Mouse (Mus musculus): Measurements from ENCODE around the gene Prtn3.

Gene Prtn3

DNA sequence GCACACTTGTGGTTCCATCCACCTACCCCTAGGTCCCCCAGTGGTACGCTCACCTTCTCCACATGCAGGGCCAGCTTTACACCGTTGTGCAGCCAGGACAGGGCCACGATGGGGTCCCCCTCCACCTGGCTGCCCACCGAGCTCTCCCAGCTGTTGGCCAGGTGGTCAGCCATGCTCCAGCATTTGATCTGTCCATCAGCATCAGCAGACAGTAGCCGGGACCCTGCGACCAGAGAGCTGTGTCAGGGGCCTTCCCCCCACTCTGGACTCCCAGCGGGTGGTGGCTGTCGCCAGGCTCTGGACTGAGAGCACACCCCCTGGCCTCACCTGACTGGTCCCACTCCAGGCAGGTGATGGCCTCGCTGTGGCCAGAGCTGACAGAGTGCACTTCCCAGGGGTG, 32.4 kb downstream of the Prtn3 start:
- CTCF ChIA-PET: interaction anchor here (0.6 to 1.4 kb wide), 2 partner anchors 20 to 23 kb away, joined by 3 read pairs; no protein-coding TSS in a partner anchor

DNA sequence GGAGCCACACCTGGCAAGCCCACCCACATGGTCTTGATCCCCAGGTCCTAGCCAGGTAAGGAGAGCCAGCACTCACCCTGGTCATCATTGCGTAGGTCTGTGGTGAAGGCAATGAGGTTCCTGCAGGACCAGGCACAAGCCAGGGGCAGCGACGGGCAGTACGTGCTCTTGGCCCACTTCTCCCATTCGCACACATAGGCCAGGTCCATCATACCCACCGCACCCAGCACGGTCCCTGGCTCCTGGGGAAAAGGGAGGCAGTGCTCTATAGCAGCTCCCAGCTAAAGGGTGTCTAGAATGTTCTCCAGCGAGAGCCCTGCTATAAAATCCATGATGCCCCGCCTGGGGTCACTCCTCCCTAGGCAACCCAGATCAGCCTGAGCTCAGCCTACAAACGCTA, 33.1 kb downstream of the Prtn3 start:
- CTCF ChIA-PET: interaction anchor here (0.6 kb wide), 1 partner anchor 20 kb away, joined by 3 read pairs; no protein-coding TSS in a partner anchor

DNA sequence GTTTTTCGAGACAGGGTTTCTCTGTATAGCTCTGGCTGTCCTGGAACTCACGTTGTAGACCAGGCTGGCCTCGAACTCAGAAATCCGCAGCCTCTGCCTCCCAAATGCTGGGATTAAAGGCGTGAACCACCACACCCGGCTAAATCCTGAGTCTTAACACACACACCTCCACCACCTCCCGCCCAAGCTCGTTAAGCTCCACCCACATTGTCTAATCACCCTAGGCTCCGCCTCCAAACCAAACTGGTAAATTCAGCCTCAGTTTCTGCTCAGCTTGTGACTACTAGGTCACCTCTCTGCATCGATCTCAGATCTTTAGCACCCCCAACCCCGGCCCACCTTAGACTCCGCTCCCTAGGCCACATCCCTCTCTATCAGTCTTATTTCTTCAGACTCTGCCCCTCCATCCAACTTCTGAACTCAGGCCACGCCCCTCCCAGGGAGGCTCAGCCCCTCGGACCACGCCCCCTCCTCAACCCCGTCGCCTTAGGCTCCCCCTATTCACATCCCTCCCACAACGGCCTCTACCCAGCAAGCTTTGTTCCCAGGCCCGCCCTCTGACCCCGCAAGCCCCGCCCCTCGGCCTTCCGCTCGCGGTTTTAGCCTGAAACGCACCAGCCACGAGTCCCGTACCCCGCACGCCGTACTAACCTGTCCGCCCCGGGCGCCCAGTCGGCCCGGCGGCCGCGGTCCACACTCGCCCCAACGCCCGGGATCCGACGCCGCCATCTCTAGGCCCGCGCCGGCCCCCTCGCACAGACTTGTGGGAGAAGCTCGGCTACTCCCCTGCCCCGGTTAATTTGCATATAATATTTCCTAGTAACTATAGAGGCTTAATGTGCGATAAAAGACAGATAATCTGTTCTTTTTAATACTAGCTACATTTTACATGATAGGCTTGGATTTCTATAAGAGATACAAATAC, 34.2 kb downstream of the Prtn3 start, which contains the start of gene Med16:
Gene Med16, minus strand, starts transcription at position 757 of the 925 bp plus-strand sequence.
- CTCF ChIA-PET: interaction anchor here (0.6 to 0.7 kb wide), 2 partner anchors 13 to 396 kb away, joined by 3 read pairs; no protein-coding TSS in a partner anchor

DNA sequence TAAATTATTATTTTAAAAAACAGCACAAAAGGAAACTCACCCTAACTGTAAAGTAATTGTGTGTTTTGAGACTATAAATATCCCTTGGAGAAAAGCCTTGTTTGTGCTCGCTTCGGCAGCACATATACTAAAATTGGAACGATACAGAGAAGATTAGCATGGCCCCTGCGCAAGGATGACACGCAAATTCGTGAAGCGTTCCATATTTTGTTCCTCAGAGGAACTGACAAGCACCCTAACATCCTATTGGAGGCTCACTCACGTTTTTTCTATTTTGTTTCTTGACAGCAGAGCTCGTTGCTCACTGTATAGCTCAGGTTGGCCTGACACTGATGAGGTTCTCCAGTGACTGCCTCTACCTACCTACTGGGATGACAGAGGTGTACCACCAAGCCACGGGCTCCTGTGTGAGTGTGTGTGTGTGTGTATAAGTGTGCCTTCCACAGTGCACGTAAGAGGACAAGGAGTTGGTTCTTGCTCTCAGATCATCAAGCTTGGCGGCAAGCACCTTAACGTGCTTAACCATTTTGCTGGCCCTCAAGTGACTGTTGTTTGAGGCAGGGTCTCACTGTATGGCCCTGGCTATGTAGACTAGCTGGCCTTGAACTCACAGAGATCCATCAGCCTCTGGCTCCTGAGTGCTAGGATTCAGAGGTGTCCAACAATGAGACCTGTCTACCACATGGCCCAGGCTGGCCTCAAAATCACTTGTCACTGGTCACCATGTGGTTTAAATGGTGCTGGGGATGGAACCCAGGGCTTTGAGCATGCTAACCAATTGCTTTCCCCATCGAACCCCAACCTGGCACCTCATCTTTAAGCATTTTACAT, 35.0 kb downstream of the Prtn3 start:
- CTCF ChIA-PET: interaction anchor here (0.6 kb wide), 2 partner anchors 37 to 151 kb away, joined by 3 read pairs; no protein-coding TSS in a partner anchor

DNA sequence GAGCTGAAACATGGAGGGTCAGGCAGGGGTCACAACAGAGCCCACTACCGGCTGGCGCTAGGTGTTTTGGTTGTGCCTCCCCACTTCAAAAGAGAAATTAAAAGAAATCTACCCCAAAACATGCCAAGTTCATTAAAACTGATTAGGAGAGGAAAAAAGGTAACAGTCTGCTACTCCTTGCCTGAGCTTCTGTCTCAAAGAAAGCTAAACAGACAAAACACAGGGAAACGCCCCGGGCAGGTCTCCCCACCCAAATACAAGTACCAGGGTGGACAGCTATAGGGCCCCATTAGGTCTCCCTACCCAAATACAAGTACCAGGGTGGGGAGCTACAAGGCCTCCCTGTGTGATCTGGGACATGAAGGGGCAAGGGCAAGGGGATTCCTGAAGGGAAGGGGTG, 36.3 kb downstream of the Prtn3 start, which contains the start of gene Gm26602:
Gene Gm26602, plus strand, starts transcription at position 301 of the 400 bp plus-strand sequence.
- CTCF ChIA-PET: interaction anchor here (0.6 to 1.8 kb wide), 3 partner anchors 12 to 76 kb away, joined by 3 to 8 read pairs (median 3); no protein-coding TSS in a partner anchor

DNA sequence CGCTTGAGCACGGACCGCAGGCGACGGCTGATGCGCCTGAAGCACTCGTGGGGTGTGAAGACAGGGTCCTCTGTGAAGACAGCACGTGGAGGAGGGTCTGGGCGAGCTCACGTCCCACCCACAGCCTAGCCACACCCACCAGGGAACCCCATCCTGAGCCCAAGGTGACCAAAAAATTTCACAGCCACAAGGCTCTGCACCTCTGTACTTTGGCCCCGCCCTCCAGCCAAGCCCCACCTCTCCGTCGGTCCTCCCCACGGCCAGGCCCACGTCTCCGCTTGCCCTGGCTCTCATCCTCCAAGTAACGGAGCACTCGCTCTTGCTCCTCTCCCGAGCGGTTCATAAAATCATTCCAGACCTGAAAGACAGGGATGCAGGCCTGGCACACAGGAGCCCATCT, 38.1 kb downstream of the Prtn3 start:
- CTCF ChIA-PET: no interaction called here

DNA sequence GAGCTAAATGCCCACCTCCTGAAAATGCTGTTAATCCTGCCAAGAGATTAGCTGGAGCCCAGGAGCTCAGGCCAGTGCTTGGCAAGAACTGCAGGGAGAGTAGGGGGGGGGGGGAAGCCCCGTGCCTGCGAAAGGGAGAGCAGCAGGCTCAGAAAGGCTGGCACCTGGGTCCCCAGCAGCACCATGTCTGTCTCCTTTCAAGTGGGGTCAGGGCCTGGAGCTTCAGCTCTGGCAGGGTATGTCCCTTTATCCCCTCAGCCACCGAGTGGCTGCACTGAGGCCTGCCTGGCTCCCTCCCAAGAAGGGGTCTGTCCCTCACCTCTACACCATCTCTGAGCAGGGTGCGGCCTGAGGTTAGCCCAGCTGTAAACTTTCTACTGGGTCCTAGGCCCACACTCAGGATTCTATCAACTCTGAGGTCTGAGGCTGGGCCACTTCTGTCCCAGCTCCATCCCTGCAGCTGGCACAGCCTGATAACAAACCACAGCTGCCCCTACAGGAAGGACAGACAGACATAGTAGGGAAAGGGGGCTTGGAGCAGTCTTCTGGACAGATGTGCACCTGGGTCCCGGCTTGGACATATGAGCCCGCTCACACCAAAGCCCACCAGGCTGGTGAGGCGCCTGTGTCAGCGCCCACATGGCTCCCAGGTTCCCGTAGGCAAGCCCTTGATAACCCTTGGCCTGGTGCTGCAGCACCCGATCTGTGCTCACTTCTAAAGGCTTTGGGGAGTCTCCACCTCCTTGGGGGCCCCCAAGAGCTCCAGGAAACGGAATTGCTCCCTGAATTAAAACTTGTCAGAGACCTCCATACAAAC, 40.1 kb downstream of the Prtn3 start:
- CTCF ChIA-PET: interaction anchor here (0.5 to 1.2 kb wide), 5 partner anchors 10 to 327 kb away, joined by 3 to 8 read pairs (median 4); no protein-coding TSS in a partner anchor

DNA sequence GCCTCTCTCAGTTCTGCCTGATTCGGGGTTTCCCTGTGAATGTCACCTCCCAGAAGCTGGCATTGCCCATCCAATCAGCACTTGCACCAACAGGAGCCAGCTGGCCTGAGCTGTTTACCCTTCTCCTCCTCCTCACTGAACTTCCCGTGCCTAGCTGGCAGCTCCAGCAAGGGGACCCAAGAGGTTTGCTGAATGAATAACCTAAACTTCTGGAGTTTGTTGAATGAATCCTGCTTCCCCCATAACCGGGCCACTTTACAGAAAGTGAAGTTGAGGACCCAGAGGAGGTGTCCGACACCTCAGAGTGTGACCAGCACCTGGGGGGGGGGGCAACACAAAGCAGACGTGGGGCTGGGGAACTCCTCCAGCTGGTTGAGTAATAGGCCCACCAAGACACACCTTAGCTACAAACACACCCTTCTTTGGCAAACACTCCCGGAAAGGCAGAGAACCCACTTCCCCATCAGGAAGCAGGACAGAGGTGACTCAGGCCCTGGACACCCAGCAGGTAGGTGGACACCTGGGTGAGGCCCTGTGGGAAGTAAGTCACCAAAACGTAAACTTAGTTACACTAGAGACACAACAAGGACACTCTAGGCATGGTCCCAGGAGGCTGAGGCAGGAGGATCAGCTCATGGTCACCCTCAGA, 40.8 kb downstream of the Prtn3 start:
- CTCF ChIA-PET: interaction anchor here (1.2 kb wide), 1 partner anchor 9 kb away, joined by 7 read pairs; no protein-coding TSS in a partner anchor

DNA sequence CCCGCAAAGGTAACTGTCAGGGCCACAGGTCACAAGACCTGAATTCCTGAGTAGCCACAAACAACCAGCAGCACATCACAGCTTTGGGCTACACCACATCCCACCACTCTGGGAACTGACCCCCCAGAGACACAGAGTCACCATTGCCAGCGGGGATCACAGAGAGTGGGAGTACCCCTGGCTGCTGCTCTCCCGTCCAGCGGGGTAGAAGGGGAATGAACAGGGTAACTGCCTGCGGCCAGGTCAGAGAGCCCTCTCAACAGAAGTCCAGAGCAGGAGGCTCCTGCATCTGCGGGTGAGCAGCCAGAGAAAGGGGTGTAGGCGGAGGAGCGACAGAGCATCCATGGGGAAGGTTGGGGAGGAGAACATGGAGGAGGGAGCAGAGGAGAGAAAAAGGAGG, 41.8 kb downstream of the Prtn3 start:
- CTCF ChIA-PET: no interaction called here

DNA sequence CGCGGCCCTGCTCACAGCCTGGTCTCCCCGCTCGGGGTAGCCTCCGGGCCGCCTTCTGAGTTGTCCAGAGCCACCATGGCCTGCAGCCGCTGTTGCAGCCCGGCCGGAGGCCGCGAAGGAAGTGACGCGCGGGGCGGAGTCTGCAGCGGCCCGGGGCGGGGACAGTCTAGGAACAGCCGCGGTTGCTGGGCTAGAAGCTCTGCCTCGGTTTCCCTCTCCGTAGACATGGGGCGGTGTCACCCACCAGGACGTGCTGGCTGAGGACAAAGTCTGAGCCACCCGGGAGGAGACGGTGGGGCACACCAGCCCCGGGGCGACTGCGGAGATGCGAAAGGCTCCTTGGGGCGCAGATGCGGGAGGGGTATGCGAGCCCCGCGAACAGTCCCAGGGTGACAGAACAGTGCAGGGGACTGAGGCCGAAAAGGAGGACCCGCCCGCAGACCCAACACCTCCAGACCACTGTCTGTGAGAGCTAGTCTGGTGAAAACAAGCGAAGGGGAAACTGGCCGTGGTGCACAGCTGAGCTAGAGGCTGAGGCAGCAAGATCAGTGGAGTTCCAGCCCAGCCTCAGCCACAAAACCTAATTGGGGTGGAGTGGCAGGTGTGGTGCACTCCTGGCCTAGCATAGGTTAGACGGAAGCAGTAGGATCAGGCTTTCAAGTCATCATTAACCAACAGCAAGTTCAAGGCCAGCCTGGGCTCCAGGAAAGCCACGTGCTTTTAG, 42.7 kb downstream of the Prtn3 start, which contains the start of gene Kiss1r:
Gene Kiss1r, plus strand, starts transcription at position 164 of the 724 bp plus-strand sequence.
- CTCF ChIA-PET: no interaction called here

DNA sequence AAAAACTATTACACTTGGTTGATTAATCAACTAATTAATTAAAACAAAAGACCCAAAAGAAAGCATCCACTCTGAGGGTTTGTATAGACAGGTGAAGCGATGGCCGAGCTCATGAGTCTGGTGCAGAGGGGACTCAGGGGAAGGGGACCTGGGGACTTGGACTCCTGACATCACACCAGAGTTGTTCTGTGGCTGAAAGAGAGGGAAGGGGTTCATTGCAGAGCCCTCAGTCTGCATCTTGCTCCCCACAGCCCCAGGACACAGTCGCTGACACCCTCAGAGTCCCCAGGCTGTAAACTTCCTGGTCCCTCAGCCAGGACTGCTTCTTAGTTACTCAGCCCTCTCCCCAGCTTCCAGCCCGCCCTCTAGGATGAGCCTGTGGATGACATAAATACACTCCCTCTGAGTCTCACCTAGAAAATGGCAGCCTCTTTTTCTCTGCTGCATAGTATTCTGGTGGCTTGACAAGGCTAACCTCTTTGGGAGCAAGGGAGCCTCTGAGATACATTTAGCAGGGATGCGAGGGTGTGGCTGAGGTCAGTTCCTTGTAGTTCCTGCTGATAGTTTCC, 43.3 kb downstream of the Prtn3 start:
- CTCF ChIA-PET: no interaction called here

DNA sequence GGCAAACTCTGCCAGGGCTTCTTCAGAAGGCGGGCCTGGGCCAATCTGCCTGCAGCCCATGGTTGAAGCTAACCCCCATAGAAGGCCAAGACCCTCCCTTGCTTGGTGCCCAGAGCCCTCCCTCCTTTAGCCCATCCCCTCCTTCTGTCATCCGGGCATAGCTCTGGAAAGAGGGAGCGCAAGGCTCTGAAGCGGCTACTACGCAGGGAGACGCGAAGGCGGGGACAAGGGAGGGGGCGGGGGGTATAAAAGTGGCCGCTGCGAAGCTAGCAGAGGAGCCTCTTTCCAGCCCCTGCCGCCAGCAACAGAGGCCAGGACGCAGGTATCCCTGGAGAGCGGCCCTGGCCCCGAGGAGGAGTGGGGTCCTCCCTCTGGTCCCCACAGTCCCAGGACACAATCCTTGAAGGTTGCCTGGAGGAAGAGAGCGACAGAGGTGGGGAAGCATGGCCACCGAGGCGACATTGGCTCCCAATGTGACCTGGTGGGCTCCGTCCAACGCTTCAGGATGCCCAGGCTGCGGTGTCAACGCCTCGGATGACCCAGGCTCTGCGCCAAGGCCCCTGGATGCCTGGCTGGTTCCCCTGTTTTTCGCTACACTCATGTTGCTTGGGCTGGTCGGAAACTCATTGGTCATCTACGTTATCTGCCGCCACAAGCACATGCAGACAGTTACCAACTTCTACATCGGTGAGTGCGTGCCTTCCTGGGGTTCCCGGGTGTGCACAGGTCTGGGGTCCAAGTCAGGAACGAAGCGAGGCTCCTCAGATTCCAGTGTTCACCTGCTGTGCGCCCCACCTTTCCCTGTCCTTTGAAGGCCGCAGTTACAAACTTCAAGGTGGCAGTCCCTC, 44.2 kb downstream of the Prtn3 start:
- CTCF ChIA-PET: no interaction called here

DNA sequence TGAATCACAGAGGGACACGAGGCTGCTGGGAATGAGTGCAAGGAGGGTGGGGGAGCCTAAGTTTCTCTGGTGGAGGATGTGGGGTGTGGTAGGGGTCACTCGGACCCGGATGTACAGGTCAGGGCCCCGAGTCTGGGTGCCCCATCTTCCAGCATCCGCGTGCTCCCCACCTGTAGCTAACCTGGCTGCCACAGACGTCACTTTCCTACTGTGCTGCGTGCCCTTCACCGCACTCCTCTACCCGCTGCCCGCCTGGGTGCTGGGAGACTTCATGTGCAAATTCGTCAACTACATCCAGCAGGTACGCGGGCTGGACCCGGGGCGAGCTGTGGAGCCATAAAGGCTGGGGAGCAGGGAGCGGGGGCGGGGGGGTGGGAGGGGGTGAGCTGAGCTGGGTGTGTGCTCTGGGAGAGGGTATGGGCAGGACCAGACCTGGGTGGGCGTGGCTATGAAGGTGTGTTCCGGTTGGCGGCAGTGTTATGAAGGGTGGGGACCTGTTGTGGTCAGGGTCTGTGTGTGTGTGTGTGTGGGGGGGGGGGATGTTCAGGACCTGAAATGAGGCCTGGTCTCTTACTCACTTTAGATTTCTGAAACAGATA, 45.1 kb downstream of the Prtn3 start:
- CTCF ChIA-PET: no interaction called here

DNA sequence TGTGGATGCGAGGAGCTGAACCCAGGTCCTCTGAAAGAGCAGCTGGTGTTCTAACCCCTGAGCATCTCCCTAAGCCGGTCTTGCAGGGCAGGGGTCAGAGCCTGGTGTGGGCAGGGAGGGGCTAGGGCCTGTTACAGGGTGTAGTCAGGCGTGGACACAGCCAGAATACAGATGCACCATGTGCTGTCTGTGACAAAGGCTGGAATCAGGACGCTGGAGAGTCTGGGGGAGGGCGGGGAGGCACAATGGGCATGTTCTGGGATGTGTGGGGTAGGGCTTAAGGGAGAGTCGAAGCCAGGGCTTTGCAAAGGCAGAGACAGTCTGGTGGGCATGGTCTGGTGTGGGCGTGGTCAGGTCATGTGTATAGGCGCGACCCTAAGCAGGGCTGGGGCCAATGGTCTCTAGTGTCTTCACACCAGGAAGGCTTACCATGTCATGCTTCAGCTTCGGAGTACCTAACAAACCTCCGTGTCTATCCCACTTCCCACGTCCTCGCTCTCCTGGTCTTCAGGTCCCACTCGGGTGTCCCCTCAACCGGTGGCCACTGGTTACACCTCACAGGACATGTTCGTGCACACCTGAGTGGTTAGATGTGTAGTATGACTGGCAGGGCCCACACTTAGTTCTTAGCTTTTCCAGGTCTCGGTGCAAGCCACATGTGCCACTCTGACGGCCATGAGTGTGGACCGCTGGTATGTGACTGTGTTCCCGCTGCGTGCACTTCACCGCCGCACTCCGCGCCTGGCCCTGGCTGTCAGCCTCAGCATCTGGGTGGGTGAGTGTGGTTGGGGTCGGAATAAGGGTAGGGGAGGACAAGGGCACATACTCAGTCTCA, 46.0 kb downstream of the Prtn3 start:
- CTCF ChIA-PET: interaction anchor here (0.5 to 1.0 kb wide), 4 partner anchors 30 to 987 kb away, joined by 3 to 4 read pairs (median 3); partner anchors contain the start of gene Cfd

DNA sequence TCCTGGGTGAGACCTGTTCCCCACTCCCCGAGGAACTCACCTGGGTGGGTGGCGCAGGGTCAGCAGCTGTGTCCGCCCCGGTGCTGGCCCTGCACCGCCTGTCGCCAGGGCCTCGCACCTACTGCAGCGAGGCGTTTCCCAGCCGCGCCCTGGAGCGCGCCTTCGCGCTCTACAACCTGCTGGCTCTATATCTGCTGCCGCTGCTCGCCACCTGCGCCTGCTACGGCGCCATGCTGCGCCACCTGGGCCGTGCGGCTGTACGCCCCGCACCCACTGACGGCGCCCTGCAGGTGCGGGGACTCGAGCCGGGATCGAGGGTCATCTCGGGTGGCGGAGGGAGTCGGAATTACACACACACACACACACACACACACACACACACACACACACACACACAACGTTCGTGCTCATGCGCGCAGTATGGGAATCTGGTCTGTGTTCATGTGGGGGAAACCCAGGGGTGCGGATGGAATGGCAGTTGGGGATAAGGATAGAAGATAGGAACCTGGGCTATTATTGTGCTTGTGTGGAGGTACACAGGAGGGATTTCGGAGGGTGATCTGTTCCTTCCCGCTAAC, 46.8 kb downstream of the Prtn3 start, which contains the start of gene R3hdm4:
Gene R3hdm4, minus strand, starts transcription at position 251 of the 578 bp plus-strand sequence.
- CTCF ChIA-PET: interaction anchor here (1.0 kb wide), 1 partner anchor 30 kb away, joined by 3 read pairs; the partner anchor contains the start of gene Cfd

DNA sequence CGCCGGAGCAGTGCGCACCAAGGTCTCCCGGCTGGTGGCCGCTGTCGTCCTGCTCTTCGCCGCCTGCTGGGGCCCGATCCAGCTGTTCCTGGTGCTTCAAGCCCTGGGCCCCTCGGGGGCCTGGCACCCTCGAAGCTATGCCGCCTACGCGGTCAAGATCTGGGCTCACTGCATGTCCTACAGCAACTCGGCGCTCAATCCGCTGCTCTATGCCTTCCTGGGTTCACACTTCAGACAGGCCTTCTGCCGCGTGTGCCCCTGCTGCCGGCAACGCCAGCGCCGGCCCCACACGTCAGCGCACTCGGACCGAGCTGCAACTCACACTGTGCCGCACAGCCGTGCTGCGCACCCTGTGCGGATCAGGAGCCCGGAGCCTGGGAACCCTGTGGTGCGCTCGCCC, 47.3 kb downstream of the Prtn3 start:
- CTCF ChIA-PET: interaction anchor here (0.6 kb wide), 1 partner anchor 13 kb away, joined by 3 read pairs; no protein-coding TSS in a partner anchor
